Mouse (Mus musculus) gastrocnemius, postnatal 10 days (tissue): ENCODE results near the gene Sec63. TPM values are rescaled to one million over a fixed set of nuclear protein-coding genes. Genes with fewer than 3 reads are reported as not detected.
A peak's percentile ranks its signal among the peaks of the same experiment; 100 is the strongest.

Experiments used
- DNase-seq: peaks from one replicate; pipeline ENCODE4 v3.0.0; 2021; ENCODE audit warnings: mixed read lengths
- total RNA-seq, 2 experiments: library from RNA; stranded (reverse); gene quantifications; 2 replicates each; pipeline ENCODE4 v1.2.3; 2021

The Sec63 gene
- total RNA-seq, 2 experiments from 2014 or later = 24.1 to 31.7 TPM

GRCm38 (mm10) chr10:42863621-42864391 is 102.5 kb downstream of the Sec63 start:
- peak; percentile 73 for DNase-seq

- no peak for DNase-seq
Measured at GRCm38 (mm10) chr10:42864696-42865095, 103.4 kb downstream of the Sec63 start.

GRCm38 (mm10) chr10:42868416-42868815 is 107.1 kb downstream of the Sec63 start:
- DNase-seq = no peak

- DNase-seq = no peak
Measured at GRCm38 (mm10) chr10:42869467-42869866, 108.2 kb downstream of the Sec63 start.

- DNase-seq = no peak
Measured at GRCm38 (mm10) chr10:42872269-42873010, 111.1 kb downstream of the Sec63 start.

GRCm38 (mm10) chr10:42873077-42873595 is 111.8 kb downstream of the Sec63 start:
- DNase-seq = no peak

GRCm38 (mm10) chr10:42876172-42876571 is 114.9 kb downstream of the Sec63 start:
- no peak for DNase-seq

- no peak for DNase-seq
Measured at GRCm38 (mm10) chr10:42879269-42879681, 118.0 kb downstream of the Sec63 start.

GRCm38 (mm10) chr10:42879682-42880081 is 118.4 kb downstream of the Sec63 start:
- DNase-seq = no peak

Other genes starting within 250 kb of the Sec63 start
- gene Nr2e1, start 177.9 kb upstream of the Sec63 start, total RNA-seq = not detected
- 10 to 100 TPM in 1 of 2 experiments, 1 to 10 TPM in 1; 9.3 to 10.7 TPM for gene Ostm1, start 177.7 kb upstream of the Sec63 start, total RNA-seq
- 1 to 10 TPM; 3.3 to 3.8 TPM for gene Scml4, start 98.9 kb downstream of the Sec63 start, total RNA-seq